Mouse (Mus musculus): ENCODE data around the gene Jaml.

GRCm38 (mm10) chr9:45103211-45103979 is 24.4 kb downstream of the Jaml start:
- TF ChIP-seq CTCF (IDR thresholded peaks at IDR 0.05; ENCODE audit: extremely low read depth, insufficient read depth, low read length) (no peak), POLR2A (IDR thresholded peaks at IDR 0.05; ENCODE audit: extremely low read depth, insufficient read depth, low read length) (no peak)

All from cortical plate, adult 2 months (tissue).